Mouse (Mus musculus) layer of hippocampus, adult 9-10 months (tissue): Measurements from ENCODE around the gene Mgat4a.
A peak's percentile ranks its signal among the peaks of the same experiment; 100 is the strongest.

Experiments
- DNase-seq: peaks from one replicate; pipeline ENCODE4 v3.0.0; 2022; ENCODE audit warnings: low spot score

Mgat4a gene

GRCm38 (mm10) chr1:37495698-37496321 is 45.0 kb downstream of the Mgat4a start:
- no peak for DNase-seq

- DNase-seq: no peak
These were observed 45.7 kb downstream of the Mgat4a start for GRCm38 (mm10) chr1:37495104-37495503.

DNA sequence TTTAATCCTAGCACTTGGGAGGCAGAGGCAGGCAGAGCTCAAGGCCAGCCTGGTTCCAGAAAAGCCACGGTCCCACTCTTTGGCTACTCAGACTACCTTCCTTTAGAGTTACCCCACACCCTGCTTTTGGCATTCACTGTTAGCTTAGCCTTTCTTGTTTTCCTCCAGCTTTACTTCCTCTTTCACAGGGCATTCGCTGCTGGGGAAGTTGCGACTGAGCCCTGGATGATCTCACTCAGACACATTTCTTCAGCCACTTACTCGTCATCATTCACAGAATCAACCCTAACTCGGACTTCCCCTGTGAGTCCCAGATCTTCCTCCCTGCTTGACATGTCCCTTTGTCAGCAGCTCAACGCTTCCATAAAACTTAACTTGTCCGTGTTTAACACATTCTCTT is 49.1 kb downstream of the Mgat4a start:
- DNase-seq: peak; percentile 24

DNA sequence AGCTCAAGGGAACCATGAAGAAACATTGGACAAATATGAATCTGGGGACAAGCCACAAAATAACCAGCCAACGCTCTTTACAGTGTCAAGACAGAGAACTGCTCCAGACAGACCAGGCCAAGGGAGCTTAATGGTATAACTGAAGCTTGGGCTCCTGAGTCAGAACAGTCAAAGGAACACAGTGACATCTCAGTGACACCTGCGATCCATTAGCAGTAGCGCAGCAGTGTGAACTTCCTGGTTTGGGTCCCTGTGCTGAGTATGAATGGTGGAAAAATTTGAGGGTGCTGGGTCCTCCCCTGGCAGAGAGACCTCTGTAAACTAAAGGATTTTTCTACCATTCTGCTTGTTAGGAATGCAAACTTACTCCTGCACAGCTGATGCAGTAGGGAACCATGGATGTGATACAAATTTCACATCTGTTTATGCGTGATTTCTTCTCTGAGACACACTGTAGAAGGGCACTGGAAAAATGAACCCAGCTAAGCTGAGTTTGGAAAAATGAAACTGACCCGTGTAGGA is 50.1 kb downstream of the Mgat4a start:
- no peak for DNase-seq

- no peak for DNase-seq
These were observed 52.3 kb downstream of the Mgat4a start for GRCm38 (mm10) chr1:37488531-37488930.

DNA sequence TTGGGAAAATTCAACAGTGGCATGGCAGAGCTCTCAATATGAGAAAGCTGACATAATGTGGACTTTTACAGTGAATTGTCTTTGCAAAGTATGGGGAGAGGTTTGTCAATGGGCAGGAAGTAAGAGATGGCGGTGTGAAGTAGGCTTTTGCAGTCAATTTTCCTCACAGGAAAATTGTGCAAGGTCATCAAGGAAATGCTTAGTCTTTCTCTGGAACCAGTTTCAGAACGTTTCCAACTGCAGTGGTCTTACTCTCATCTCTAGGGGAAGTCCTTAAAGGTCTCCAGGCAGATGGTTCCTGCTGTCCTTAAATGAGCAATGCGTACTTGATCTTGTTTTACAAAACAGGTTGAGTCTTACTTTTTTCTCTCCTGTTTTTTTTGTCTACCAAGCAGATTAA is 53.8 kb downstream of the Mgat4a start:
- no peak for DNase-seq

DNA sequence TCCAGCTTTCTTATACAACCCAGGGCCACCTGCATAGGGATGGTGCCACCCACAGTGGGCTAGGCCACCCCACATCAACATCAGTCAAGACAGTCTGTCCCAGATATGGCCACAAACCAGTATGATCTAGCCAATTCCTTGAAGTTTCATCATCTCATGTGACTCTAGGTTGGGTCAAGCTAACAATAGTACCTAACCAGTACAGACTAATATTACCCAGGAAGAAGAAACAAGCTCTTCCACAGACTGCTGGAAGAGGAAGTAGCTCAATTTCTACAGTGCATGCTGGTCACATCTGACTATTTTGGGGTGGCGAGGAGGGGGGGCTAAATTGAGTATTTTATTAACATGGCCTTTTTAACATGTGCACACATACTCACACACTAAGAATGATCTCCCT is 54.4 kb downstream of the Mgat4a start:
- no peak for DNase-seq

DNA sequence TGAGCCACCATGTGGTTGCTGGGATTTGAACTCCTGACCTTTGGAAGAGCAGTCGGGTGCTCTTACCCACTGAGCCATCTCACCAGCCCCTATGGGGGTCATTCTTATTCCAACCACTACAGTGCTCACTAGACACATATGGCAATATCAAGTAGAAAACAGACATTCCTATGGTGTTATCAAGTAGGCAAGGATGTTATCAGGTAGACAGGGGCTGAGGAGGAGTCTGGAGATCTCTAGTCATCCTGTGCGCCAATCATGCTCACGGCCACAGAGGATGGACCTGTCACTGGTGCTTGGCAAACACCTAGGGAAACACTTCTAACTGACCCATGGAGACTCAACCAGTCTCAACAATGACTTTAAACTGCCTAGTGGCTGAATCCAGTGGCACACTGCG is 56.2 kb downstream of the Mgat4a start:
- DNase-seq: no peak

DNA sequence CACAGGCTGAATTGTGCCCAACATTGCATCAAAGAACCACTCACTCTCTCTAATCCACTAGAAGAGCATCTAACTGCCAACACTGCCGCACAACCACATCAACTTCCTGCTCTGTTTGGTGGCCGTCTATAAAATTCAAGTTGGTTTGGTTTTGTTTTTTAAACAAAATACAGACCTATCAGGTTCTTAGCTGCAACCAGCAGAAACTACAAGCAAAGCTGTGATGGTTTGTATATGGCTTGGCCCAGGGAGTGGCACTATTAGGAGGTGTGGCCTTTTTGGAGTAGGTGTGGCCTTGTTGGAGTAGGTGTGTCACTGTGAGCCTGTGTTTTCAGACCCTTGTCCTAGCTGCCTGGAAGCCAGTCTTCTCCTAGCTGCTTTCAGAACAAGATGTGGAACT is 59.5 kb downstream of the Mgat4a start:
- no peak for DNase-seq

GRCm38 (mm10) chr1:37480731-37481130 is 60.1 kb downstream of the Mgat4a start:
- no peak for DNase-seq

- DNase-seq: no peak
These were observed 61.1 kb downstream of the Mgat4a start for GRCm38 (mm10) chr1:37479759-37480158.

GRCm38 (mm10) chr1:37479074-37479473 is 61.7 kb downstream of the Mgat4a start:
- DNase-seq: no peak

DNA sequence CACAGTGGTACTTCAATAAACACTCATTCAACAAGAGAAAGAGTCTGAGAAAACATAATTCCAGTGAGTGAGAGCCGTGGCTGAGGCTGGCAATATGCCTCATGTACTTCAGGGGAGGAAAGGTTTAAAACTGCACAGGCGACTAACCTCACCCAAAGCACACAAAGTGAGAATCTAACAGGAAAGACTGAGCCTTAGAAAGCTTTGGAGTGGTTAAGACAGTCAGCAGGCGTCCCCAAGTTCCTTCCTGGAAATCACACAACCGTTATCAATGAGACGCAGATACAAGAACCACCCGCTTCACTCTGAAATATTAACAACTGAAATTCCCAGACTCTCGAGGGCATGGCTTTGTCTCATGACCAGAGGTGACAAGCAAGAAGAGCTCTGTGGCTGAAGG is 62.4 kb downstream of the Mgat4a start:
- no peak for DNase-seq

GRCm38 (mm10) chr1:37477928-37478327 is 62.9 kb downstream of the Mgat4a start:
- no peak for DNase-seq

GRCm38 (mm10) chr1:37477250-37477649 is 63.6 kb downstream of the Mgat4a start:
- DNase-seq: no peak

DNA sequence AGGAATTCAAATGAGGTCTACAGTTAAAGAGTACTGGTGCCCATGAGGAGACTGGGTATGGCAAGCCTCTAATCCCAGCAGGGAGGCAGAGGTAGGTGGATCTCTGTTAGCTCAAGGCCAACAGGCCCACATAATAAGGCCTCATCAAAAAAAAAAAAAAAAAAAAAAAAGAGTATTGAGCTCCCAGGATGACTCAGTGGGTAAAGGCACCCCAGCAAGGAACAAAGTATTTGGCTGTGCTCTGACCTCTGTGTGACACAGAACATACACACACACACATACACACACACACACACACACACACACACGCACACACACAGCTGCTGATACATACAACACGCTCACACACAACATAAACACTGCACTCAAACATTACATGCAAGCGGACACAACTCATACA is 65.5 kb downstream of the Mgat4a start:
- no peak for DNase-seq

GRCm38 (mm10) chr1:37474634-37475190 is 66.1 kb downstream of the Mgat4a start:
- DNase-seq: no peak

GRCm38 (mm10) chr1:37474046-37474445 is 66.8 kb downstream of the Mgat4a start:
- no peak for DNase-seq

- no peak for DNase-seq
These were observed 67.6 kb downstream of the Mgat4a start for GRCm38 (mm10) chr1:37473251-37473650.

GRCm38 (mm10) chr1:37471179-37472148 is 69.4 kb downstream of the Mgat4a start:
- DNase-seq: no peak

DNA sequence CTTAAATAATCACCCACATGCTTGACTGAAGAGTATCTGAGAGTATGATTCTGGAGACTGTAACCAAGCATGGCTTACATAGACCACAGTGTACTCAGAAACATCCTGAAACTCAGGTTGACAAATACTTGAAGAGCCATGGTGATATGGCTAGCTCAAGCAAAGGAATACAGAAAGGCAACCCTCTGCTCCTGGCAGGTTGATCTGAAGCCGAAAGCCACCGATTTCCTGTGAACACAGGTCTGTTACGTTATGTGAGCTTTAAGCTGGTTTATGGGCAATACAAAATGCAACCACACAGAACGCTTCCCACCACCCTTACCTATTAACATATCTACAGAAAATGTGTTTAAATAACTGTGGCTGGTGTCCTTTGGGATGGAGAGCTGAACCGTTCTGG is 71.8 kb downstream of the Mgat4a start:
- DNase-seq: no peak

DNA sequence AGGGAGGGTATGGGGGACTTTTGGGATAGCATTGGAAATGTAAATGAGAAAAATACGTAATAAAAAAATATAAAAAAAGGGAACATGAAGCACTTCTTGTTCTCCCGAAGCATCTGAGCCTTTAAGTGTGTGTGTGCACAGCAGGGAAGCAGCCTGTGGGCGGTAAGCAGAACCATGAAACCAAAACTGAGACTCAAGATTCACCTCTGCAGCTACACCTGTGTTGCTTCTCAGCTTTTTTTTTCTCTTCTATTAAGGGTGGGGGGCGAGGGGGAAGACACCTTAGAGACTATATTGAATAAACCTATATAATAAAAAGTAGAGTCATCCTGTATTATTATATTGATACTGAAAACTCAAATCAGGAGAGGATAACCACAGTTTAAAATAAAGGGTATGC is 73.0 kb downstream of the Mgat4a start:
- DNase-seq: no peak
